Mouse (Mus musculus) CH12.LX (cell line): ENCODE results near the gene Polr2l.

Experiments
- CHD2 ChIP-seq: IDR thresholded peaks from 2 replicates; pipeline ENCODE4 v1.6.1; 2011; ENCODE audit warnings: low read length, improper control_type of control experiment
- CTCF ChIP-seq, 2 experiments: IDR thresholded peaks in 1 of 2; conservative IDR thresholded peaks in 1 of 2; 2 replicates each; pipeline ENCODE4 v1.5.1; 2011 to 2012; ENCODE audit warnings: low read depth in 2 of 2, low read length in 2 of 2, improper control_type of control experiment in 1 of 2, inconsistent platforms in 1 of 2, mild to moderate bottlenecking in 1 of 2, moderate library complexity in 1 of 2
- EP300 ChIP-seq: IDR thresholded peaks from 2 replicates; pipeline ENCODE4 v1.6.1; 2011; ENCODE audit warnings: low read length, improper control_type of control experiment
- ETS1 ChIP-seq: conservative IDR thresholded peaks from 2 replicates; pipeline ENCODE4 v1.6.1; 2012; ENCODE audit warnings: low read depth, mild to moderate bottlenecking, inconsistent platforms, low read length, improper control_type of control experiment, moderate library complexity
- MAFK ChIP-seq: IDR thresholded peaks from 2 replicates; pipeline ENCODE4 v1.6.1; 2011; ENCODE audit warnings: low read length, improper control_type of control experiment; ENCODE audit not compliant: insufficient replicate concordance
- MAX ChIP-seq: IDR thresholded peaks from 2 replicates; pipeline ENCODE4 v1.6.1; 2011; ENCODE audit warnings: low read length, improper control_type of control experiment
- MAZ ChIP-seq: IDR thresholded peaks from 2 replicates; pipeline ENCODE4 v1.6.1; 2012; ENCODE audit warnings: low read depth, mild to moderate bottlenecking, inconsistent platforms, low read length, improper control_type of control experiment, moderate library complexity
- NRF1 ChIP-seq: IDR thresholded peaks from 2 replicates; pipeline ENCODE4 v1.6.1; 2014; ENCODE audit warnings: low read depth, mild to moderate bottlenecking, inconsistent platforms, low read length, improper control_type of control experiment, moderate library complexity
- PAX5 ChIP-seq: IDR thresholded peaks from 2 replicates; pipeline ENCODE4 v1.6.1; 2012; ENCODE audit warnings: low read length, inconsistent platforms, mixed read lengths
- POLR2A ChIP-seq: IDR thresholded peaks from 2 replicates; pipeline ENCODE4 v1.6.1; 2011; ENCODE audit warnings: low read depth, mild to moderate bottlenecking, improper control_type of control experiment, low read length
- RAD21 ChIP-seq: IDR thresholded peaks from 2 replicates; pipeline ENCODE4 v1.6.1; 2011; ENCODE audit warnings: low read depth, mild to moderate bottlenecking, low read length, improper control_type of control experiment, moderate library complexity
- USF2 ChIP-seq: conservative IDR thresholded peaks from 2 replicates; pipeline ENCODE4 v1.6.1; 2011; ENCODE audit warnings: low read depth, low read length, improper control_type of control experiment
- ZC3H11A ChIP-seq: IDR thresholded peaks from 2 replicates; pipeline ENCODE4 v1.6.1; 2012; ENCODE audit warnings: low read depth, mild to moderate bottlenecking, inconsistent platforms, low read length, improper control_type of control experiment
- ZNF384 ChIP-seq: IDR thresholded peaks from 2 replicates; pipeline ENCODE4 v1.6.1; 2012; ENCODE audit warnings: low read depth, low read length, improper control_type of control experiment, inconsistent platforms

GRCm38 (mm10) chr7:141510196-141510595 lies 35.3 kb upstream of the Polr2l start:
- TF ChIP-seq POLR2A = no peak
- no peak for TF ChIP-seq USF2
- no peak for TF ChIP-seq CTCF (conservative IDR thresholded peaks at IDR 0.05 in 1 of 2, IDR thresholded peaks at IDR 0.05 in 1 of 2; ENCODE audit: low read depth in 2 of 2, low read length in 2 of 2)
- no peak for TF ChIP-seq ZC3H11A
- TF ChIP-seq MAZ = no peak
- no peak for TF ChIP-seq MAFK
- TF ChIP-seq ETS1 = no peak
- TF ChIP-seq MAX = no peak
- no peak for TF ChIP-seq PAX5
- TF ChIP-seq ZNF384 = no peak
- no peak for TF ChIP-seq CHD2
- no peak for TF ChIP-seq NRF1
- TF ChIP-seq RAD21 = no peak
- no peak for TF ChIP-seq EP300
